Mouse (Mus musculus) thymus, postnatal 36 days (tissue): ENCODE results near the gene Gm5168.
"Not testable (repeated sequence)": the region's sequence is repeated elsewhere in the genome, so short reads cannot be mapped to it uniquely, and the experiment has no call there.

Experiments used
- DNase-seq, 2 experiments: peaks; one replicate each; pipeline ENCODE4 v3.0.0; 2022; ENCODE audit warnings: mixed read lengths in 2 of 2

Gene Gm5168

GRCm38 (mm10) chrX:26050941-26051340, at the start of gene Gm5168:
Gene Gm5168 (minus strand): TSS chrX:26051041.
- DNase-seq, result not testable (repeated sequence)
